Mouse (Mus musculus) embryonic facial prominence, embryonic 14.5 days (tissue): Measurements from ENCODE around the gene Slbp. TPM values are rescaled to one million over a fixed set of nuclear protein-coding genes. Genes with fewer than 3 reads are reported as not detected.

Source experiments
- ATAC-seq: fragments of 200-750 bp; cut with Nextera tagmentation; 2 replicates; pipeline ENCODE4 v1.8.0; 2017; ENCODE audit warnings: low read depth, moderate number of reproducible peaks, moderate TSS enrichment
- DNase-seq: peaks from one replicate; pipeline ENCODE4 v3.0.0-alpha.2; 2015; ENCODE audit warnings: low spot score
- H3K27ac ChIP-seq: fragments of 300-500 bp; sonication (generic); replicated peaks from 2 replicates; pipeline ENCODE4 v1.5.1; 2014; ENCODE audit warnings: low read depth, mild to moderate bottlenecking, low read length, moderate library complexity
- H3K27me3 ChIP-seq: fragments of 300-500 bp; sonication (generic); replicated peaks from 2 replicates; pipeline ENCODE4 v1.6.1; 2014; ENCODE audit warnings: low read length; ENCODE audit not compliant: control insufficient read depth, insufficient read depth
- H3K36me3 ChIP-seq: fragments of 300-500 bp; sonication (generic); 2 replicates; pipeline ENCODE4 v1.6.1; 2014; ENCODE audit warnings: low read length, mixed read lengths; ENCODE audit not compliant: control insufficient read depth, insufficient read depth
- H3K4me1 ChIP-seq: fragments of 300-500 bp; sonication (generic); 2 replicates; pipeline ENCODE4 v1.6.1; 2014; ENCODE audit warnings: antibody characterized with exemption, low read length; ENCODE audit not compliant: control insufficient read depth, insufficient read depth
- H3K4me2 ChIP-seq: fragments of 300-500 bp; sonication (generic); 2 replicates; pipeline ENCODE4 v1.6.1; 2014; ENCODE audit warnings: low read depth, mild to moderate bottlenecking, low read length, moderate library complexity, mixed read lengths
- H3K4me3 ChIP-seq: fragments of 300-500 bp; sonication (generic); 2 replicates; pipeline ENCODE4 v1.5.1; 2014; ENCODE audit warnings: low read depth, mild to moderate bottlenecking, low read length
- H3K9ac ChIP-seq: fragments of 300-500 bp; sonication (generic); 2 replicates; pipeline ENCODE4 v1.6.1; 2014; ENCODE audit warnings: low read depth, mild to moderate bottlenecking, low read length, moderate library complexity, mixed read lengths
- H3K9me3 ChIP-seq: fragments of 300-500 bp; sonication (generic); 2 replicates; pipeline ENCODE4 v1.6.1; 2016; ENCODE audit warnings: low read length; ENCODE audit not compliant: control insufficient read depth
- WGBS: fragments of 180-500 bp; shearing (Covaris S2); extraction: QIAGEN DNeasy Blood & Tissue Kit; methylation state at CpG from one replicate; pipeline ENCODE4 v1.1.7; 2014; 5-methylcytosine and 5-hydroxymethylcytosine counted together
- polyA plus RNA-seq: library from polyadenylated mRNA; unstranded; fragments of >200 nt; fragmentation: Nextera tagmentation; extraction: Ambion mirVana; gene quantifications from 2 replicates; pipeline ENCODE4 v1.2.1, GENCODE M21; 2014

Gene Slbp
- polyA plus RNA-seq, 1 experiment from 2014 or later = 188 TPM

GRCm38 (mm10) chr5:33671659-33672058, 19.3 kb upstream of the Slbp start:
- H3K27ac ChIP-seq = no peak overlapping the region
- H3K4me3 ChIP-seq = no peak overlapping the region
- WGBS = 86% methylated on average over 5 of the region's 5 CpGs
- ATAC-seq = no peak
- H3K27me3 ChIP-seq = no peaks in the 10 kb centered on the region
- no peak overlapping the region for H3K4me2 ChIP-seq
- no peaks in the 10 kb centered on the region for H3K4me1 ChIP-seq
- H3K36me3 ChIP-seq = peaks cover 60% of the 10 kb centered on the region
- H3K9ac ChIP-seq = no peak overlapping the region
- DNase-seq = no peak
- H3K9me3 ChIP-seq = no peaks in the 10 kb centered on the region

- no peak overlapping the region for H3K27ac ChIP-seq
- no peak overlapping the region for H3K9ac ChIP-seq
- ATAC-seq = no peak
- no peaks in the 10 kb centered on the region for H3K9me3 ChIP-seq
- H3K36me3 ChIP-seq = peaks cover 82% of the 10 kb centered on the region
- no peaks in the 10 kb centered on the region for H3K4me1 ChIP-seq
- H3K4me2 ChIP-seq = no peak overlapping the region
- peak; percentile 55 for DNase-seq
- H3K4me3 ChIP-seq = no peak overlapping the region
- H3K27me3 ChIP-seq = no peaks in the 10 kb centered on the region
These were observed 15.8 kb upstream of the Slbp start for GRCm38 (mm10) chr5:33668223-33668622.

DNA sequence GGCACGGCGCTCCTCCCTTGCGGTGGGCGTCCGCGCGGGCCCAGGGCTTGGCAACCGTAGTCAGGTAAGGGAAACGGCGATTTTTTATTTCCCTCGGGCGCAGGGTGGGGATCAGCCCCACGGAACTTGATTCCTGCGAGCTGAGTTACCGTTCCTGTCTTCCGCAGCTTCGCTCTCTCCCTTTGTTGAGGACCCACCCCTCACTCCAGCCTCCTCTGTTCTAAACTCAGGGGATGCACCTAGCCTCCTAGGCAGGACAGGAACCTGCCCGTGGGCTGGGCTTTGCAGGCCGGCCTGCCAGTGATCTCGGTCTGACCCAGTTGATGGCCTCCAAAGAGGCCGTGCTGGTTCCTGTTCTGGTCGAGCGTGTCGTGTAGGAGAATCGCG, 6.3 kb upstream of the Slbp start:
- H3K36me3 ChIP-seq = peaks cover 47% of the 10 kb centered on the region
- H3K27me3 ChIP-seq = no peaks in the 10 kb centered on the region
- H3K9me3 ChIP-seq = no peaks in the 10 kb centered on the region
- WGBS = under 1% methylated on average over 26 of the region's 26 CpGs
- peak overlapping the region; percentile 79 for H3K9ac ChIP-seq
- peak overlapping the region; percentile 77 for H3K4me3 ChIP-seq
- H3K4me1 ChIP-seq = peaks cover 14% of the 10 kb centered on the region
- ATAC-seq = 0 out of 2 replicates have a peak, but pooled peaks have one; percentile 0
- H3K4me2 ChIP-seq = peak overlapping the region; percentile 87
- no peak for DNase-seq
- peak overlapping the region; percentile 72; the same call in 1 of the 2 replicates for H3K27ac ChIP-seq

DNA sequence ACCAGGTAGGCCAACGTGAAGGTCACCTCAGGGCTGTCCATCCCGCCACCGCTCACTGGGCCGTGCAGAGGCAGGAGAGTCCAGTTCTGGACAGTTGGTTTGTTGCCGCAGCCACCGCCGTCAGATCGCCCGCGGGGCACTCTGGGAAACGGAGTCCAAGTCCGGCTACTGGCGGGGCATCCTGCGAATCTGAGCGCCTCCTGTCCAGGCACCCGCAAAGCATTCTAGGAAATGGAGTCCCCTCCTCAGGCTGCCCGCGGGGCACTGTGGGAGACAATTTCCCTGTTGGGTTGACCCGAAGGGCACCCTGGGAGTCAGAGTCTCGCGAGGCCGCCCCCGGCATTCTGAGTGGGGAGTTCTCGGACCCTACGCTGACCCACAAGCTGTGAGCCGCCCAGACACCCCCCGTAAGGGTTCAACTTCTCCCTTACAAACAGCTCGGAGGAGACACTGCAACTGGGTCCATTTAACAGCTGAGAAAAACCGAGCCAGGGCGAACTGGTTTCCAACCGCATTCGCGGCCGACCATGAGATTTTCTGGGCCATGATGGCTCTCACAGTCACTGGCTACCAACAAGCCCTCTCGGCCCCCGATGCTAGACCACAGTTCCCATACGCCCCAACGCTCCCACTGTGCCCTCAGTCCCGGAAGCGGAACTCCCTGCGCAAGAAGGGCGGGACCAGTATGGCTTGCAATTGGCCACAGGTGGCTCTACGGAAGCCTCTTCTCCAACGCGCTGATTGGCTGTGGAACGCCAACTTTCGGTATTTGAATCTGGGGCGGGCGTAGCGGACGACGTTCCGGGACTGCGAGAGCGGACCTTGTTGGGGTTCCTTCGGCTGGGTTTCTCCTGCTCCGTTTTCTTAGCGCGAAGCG, 5.7 kb upstream of the Slbp start, which contains the start of the genes Tacc3 and Tmem129:
TSS of gene Tacc3 (plus strand) at position 342 of the 877 bp plus-strand sequence.
TSS of gene Tmem129 (minus strand) at position 630 of the 877 bp plus-strand sequence.
- ATAC-seq (peak; percentile 98), DNase-seq (peak; percentile 100)
- Histone ChIP-seq H3K9ac (peak within 1 kb of the TSS; percentile 79), H3K4me1 (peaks cover 14% of the 10 kb centered on the region), H3K4me2 (peak within 1 kb of the TSS; percentile 87), H3K36me3 (peaks cover 50% of the 10 kb centered on the region), H3K27me3 (no peaks in the 10 kb centered on the region), H3K4me3 (peak within 1 kb of the TSS; percentile 77), H3K9me3 (no peaks in the 10 kb centered on the region), H3K27ac (peak within 1 kb of the TSS; percentile 97)
- under 1% methylated on average over 53 of the region's 60 CpGs for WGBS

DNA sequence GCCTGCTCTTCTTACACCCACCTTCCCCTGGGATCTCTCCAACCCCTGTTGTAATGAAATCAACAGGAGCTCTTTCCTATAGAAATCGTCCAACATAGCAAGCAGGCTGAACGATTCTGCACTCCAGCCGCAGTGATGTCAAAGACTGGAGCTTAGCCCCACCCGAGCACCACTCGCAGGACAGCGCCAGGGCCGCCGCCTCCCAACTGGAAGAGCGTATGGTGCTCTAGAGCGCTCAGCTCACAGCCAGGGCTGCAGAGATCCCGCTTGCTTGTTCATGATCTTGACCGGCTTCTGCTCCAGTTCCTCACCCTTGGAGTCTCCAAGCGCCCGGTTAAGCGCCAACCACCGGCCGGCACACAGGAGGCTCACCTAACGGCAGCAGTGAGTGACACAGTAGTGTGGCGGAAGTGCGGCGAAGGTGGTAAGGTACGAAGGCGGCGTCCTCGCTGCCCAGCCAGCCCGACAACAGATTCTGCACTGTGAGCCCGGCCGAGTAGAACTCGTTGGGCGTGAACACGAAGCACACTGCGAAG, 4.9 kb upstream of the Slbp start:
- DNase-seq (peak; percentile 68), ATAC-seq (peak; percentile 12)
- under 1% methylated on average over 26 of the region's 32 CpGs for WGBS
- Histone ChIP-seq H3K27ac (peak overlapping the region; percentile 97), H3K4me1 (peaks cover 14% of the 10 kb centered on the region), H3K9me3 (no peaks in the 10 kb centered on the region), H3K36me3 (peaks cover 44% of the 10 kb centered on the region), H3K4me2 (peak overlapping the region; percentile 87), H3K9ac (peak overlapping the region; percentile 79), H3K27me3 (no peaks in the 10 kb centered on the region), H3K4me3 (peak overlapping the region; percentile 77)

GRCm38 (mm10) chr5:33656739-33657138, 4.4 kb upstream of the Slbp start:
- peaks cover 14% of the 10 kb centered on the region for H3K4me1 ChIP-seq
- no peak for ATAC-seq
- no peaks in the 10 kb centered on the region for H3K9me3 ChIP-seq
- no peaks in the 10 kb centered on the region for H3K27me3 ChIP-seq
- no peak for DNase-seq
- H3K27ac ChIP-seq = peak overlapping the region; percentile 97; the same call in 1 of the 2 replicates
- H3K9ac ChIP-seq = peak overlapping the region; percentile 79
- H3K4me2 ChIP-seq = peak overlapping the region; percentile 87
- peak overlapping the region; percentile 77 for H3K4me3 ChIP-seq
- H3K36me3 ChIP-seq = peaks cover 39% of the 10 kb centered on the region
- WGBS = 27% methylated on average over 1 of the region's 1 CpGs

- Histone ChIP-seq H3K27me3 (no peaks in the 10 kb centered on the region), H3K4me3 (no peak overlapping the region), H3K4me1 (peaks cover 22% of the 10 kb centered on the region), H3K27ac (no peak overlapping the region), H3K36me3 (peaks cover 27% of the 10 kb centered on the region), H3K4me2 (no peak overlapping the region), H3K9me3 (no peaks in the 10 kb centered on the region), H3K9ac (no peak overlapping the region)
- 89% methylated on average over 10 of the region's 10 CpGs for WGBS
- no peak for ATAC-seq
- no peak for DNase-seq
These were observed 3.0 kb upstream of the Slbp start for GRCm38 (mm10) chr5:33655251-33655840.

DNA sequence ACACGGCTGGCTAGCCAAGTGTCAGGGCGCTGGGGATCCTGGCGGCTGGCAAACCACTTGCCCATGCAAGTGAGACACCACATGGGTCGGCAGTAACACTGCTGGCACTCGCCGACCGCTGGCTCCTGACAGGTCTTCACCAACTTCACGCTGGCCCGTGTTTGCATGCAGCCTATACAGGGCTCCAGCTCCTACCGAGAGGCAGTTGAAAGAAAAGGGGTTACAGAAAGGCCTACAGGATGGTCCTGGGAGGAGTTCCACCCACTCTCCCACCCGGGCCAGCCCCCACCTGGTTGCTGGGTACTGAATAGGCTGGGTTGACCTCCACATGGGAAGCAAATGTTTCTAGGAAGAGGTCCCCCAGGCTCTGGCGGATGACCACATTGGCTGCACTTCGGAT, 2.0 kb upstream of the Slbp start:
- Histone ChIP-seq H3K27ac (no peak overlapping the region), H3K9me3 (no peaks in the 10 kb centered on the region), H3K4me3 (no peak overlapping the region), H3K9ac (no peak overlapping the region), H3K36me3 (peaks cover 35% of the 10 kb centered on the region), H3K27me3 (no peaks in the 10 kb centered on the region), H3K4me2 (no peak overlapping the region), H3K4me1 (peaks cover 28% of the 10 kb centered on the region)
- ATAC-seq = no peak
- 93% methylated on average over 13 of the region's 13 CpGs for WGBS
- no peak for DNase-seq
